Mouse (Mus musculus) retina, postnatal 1 day (tissue): ENCODE measurements around the gene Trrap.

Experiments used
- DNase-seq: peaks from one replicate; pipeline ENCODE4 v3.0.0-alpha.2; 2012

Trrap gene

DNA sequence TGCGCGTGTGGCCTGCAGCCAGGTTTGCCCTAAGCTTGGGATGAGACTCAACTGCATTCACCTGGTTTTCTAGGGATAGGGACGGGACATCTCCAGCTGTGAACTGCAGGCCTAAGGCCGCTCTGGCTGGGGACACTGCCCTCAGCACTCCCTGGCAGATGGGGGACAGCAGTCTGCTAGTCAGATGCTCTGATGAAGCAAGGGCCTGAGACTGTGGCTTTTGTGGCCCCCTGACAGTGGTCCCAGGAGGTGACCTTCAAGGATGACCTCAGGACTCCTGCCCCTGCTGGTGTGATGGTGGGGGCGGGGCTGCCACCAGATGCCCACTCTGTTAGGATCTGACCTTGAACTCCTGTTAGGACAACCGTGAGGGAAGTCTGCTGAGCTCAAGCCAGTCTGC is 107.7 kb downstream of the Trrap start:
- DNase-seq: no peak

DNA sequence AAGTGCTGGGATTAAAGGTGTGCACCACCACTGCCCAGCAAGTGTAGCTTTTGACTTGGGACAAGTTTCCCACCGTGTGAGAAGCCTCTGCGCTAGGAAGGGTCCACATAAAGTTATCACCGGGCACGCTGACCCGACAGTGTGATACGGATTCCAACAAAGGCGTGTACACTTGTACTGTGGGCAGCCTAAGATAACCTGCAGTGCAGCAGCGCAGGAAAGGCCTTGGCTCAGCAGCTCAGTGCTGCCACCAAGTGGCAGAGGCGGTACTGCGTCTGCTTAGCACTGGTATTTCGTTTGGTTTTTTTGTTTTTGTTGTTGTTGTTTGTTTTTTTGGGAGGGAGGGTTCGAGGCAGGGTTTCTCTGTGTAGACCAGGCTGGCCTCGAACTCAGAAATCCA is 108.4 kb downstream of the Trrap start:
- DNase-seq: peak; percentile 70

DNA sequence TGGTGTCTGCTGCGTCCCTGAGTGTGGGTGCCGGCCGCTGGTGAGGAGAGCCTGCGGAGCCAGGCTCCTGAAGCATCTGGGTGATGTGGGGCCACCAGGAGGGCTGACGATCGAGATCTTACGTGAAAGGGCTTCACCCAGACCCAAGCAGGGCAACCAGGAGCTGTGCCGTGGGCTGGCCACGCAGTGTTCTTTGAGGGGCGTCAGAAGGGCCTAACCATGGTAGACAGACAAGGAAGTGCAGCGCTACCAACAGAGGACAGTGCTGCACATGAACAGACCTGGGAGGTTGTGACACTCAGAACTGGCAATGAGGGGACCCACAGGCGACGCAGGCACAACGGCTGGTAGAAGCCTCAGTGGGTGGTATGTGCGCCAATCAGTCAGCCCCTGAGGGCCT is 109.5 kb downstream of the Trrap start:
- DNase-seq: no peak

DNA sequence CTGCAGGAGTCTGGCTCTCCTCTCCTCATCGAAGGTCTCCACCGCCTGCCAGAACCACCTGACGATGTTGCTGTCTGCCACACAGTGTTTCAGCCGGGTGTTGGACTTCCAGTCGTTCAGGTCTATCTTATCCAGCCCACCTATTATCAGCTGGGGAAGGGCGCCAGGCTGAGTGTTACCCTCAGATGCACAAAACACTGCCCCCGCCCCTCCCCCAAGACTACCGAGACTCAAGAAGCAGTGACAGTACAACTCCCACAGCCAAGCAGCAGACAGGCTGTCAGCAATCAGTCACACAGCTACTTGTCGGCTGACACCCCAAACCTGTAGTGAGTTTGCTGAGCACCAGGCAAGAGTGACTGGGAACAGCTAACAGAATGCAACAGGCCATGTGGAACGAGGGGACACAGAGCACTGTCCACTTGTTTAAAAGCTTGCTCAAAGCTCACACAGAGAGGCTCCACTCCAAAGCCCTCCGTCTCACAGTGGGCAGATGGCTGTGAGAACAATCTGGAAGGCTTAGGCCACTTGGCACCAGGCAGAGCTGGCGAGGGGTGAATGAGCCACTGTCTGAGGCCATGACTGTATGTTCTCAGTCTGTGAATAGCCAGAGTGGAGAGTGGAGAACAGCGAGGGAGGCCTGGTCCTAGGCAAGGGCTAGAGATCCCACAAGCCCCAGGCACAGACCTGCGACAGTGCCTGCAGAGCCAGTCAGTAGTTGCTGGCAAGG is 114.3 kb downstream of the Trrap start:
- no peak for DNase-seq

DNA sequence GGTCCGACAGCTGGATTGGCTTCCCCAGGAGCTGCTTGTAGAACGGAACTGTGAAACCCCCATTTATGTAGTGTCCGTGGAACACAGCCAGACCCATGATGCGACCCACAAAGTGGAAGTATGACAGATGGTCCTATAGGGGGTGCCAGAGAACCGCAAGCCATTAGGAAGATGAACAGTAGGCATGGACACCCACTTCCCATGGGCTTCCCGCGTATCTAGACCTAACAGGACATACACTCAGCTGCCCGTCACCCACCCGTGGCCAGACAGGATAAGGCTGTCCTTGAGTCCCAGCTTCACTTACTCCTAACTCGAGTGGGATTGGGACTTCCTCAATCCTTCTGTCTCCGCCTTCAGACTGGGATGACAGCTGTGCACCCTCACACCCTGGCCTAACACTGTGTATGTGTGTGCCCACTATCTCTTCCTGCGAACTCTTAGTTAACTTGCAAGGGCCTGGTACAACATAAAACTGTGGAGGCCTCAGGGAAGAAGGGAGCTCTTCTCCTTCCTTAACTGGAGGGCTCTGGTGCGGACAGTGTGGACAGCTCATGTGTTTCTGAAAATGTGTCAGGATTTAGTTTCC is 117.2 kb downstream of the Trrap start:
- DNase-seq: peak; percentile 56

DNA sequence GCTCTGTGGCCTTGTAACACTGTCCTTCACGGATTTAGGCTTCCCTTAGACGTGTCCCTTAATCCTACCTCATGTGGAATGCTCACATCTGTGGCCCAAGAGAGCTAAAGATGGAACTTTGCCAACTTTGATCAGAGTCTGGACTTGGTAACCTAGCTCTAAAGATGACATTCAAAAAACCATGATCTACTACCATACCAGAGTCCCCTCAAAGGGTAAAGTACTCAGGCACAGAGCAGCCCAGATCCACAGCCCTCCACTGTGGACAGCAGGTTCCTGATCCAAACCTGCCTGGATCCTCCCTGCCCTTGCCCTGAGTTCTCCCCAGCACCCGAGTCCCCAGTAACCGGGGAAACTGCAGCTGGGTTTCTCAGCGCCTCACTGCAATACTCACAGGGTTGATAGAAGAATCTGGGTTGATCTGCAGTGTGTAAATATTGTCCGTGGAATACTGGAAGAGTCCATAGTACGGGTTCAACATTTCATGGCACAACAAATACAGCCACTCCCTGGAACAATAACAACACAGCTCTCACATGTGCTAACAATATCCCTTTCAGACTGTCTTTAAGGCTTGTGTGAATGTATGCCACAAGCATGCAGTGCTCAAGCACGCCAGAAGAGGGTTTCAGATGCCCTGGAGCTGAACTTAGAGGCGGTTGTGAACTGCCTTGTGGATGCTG is 118.6 kb downstream of the Trrap start:
- no peak for DNase-seq

DNA sequence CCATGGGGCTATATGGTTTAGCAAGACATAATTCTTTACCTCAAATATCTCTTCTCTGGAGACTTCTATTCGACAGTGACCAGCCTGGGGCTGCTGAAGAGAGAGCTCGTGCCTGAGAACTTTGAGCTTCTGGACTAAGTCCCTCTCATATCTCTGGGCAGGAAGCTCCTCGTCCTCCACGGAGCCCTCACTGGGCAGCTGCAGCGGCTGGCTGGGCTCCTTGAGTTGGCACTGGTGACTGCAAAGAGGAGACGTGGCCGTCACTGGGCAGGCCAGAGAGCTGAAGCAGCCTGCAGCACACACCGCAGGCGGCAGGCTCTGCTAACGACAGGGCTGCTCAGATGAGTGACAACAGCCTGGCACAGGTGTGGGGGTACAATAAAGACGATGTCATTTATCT is 123.7 kb downstream of the Trrap start:
- no peak for DNase-seq

DNA sequence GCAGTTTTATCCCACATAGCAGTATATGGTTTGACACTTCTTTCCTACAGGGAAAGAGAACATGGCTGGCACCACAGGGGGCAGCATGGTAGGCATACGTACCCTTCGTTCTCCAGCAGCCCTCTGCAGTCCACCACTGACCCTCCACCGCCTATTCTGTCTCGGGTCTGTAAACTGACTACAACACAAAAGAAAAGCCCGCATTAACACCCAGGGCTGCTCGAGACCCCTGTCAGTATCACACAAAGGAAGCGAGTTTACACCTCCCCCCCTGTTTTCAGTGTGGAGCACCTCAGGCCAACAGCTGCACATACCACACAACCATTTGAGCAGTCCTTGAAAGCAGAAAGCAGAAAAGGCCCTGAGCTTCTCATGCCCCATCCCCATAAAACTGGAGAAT is 130.3 kb downstream of the Trrap start:
- DNase-seq: no peak

DNA sequence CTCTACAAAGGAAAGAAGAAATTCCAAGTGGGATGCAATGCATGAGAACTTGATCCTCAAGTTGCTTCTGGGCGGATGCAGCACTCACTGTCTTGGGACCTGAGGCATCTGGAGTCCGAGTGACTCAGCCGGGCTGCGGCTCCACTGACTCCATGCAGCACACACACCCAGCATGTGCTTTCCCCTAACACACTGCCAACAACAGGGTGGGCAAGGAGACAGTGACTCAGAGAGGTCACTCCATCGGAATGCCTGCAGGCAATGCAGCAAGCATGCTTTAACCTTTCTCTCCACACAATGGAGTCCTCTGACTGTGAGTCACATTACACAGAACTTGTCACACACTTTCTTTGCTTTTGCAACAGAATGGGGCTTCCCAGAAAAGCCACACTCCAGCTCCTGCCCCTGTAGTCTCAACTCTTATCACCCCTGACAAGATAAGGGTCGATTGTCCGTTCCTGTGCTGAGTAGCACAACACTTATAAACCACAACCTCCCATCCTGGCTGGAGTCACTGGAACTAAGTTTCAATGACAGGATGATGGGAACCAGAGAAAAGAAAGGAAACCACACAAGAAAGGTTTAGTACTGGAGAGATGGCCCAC is 131.0 kb downstream of the Trrap start:
- no peak for DNase-seq

DNA sequence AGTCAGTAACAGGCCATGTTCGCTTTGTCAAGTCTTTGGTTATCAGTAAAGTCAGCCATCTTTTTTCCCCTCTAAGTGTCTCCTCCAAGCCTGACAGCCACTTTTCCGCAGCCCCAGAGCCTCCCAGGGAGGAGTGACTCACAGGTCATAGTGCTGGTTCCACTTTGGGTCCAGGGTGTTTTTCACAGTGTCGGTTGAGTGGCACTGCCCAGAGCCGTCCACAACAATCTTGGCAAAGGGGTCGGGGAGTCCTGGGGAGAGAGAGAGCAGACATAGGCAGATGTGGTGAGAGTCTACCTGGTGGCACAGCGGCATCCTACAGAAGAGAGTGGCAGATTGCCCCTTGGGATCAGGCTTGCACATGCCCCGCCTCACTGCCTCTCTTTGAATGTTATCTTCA is 133.5 kb downstream of the Trrap start:
- no peak for DNase-seq

DNA sequence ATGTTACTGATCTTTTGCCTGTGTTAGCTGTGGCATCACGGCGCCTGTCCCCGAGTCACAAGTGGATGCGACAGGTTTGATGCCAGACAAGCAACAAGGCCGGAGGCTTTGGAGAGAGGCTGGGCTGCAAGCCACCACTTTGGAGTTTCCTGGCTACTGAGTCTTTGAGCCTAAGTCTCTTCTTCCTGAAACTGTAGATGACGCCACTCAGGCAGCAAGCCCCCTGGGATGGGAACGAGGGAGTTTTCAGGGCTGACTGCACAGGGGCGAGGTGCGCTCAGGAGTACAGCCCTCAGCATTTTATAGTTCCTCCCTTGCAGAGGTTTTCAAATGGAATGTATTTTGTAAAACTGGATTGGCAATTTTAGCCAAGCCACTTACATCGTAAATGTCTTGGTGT is 134.3 kb downstream of the Trrap start:
- no peak for DNase-seq

DNA sequence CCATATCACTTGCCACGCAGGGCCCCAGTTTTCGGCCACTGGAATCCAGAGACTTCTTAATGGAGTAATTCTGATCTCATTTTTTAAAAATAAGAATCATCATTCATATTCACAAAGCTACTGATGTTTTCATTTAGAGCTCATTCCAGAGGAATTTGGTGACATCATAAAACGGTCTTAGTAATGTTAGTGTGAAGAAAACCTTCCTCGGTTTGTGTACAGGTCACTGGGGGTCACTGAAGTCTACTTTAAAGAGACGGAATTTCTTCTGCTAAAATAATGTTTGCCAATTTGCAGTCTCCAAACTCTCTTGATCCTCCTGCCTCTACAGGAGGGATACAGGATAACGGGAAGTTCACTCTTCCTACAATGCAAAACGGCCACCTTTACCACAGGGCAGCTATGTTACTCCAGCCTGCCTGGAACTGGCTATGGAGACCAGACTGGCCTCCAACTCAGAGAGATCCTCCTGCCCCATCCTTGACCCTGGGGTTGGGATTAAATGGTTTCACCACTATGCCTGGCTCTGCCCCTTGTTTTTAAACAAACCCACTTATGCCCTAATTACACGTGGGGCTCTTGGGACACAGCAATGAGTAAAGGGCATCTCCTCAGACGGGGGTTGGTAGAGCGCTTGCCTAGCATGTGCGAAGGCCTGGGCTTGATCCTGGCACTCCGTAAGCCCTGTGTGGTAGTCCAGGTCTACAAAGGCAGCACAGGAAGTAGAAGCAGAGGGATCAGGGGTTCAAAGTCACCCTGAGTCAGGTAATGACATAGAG is 137.0 kb downstream of the Trrap start:
- DNase-seq: no peak

DNA sequence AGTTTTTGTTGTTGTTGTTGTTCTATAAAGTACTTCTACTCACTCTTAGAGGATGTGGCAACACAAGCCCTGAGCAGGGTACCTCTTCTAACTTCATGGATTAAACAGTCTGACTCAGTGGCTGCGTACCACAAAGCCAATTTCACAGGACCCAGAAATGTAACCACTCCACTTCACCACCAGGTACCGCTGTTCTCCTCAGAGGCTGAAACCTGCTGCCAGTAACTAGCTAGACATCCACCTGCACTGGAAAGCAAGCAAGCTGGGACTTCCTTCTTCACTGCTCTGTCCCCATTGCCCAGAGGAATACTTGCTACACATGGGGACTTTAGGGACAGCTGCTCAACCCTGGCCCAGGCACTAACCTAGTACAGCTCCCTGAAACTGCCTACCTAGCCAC is 140.1 kb downstream of the Trrap start:
- no peak for DNase-seq
